Mouse (Mus musculus) megakaryocyte, embryonic 14.5 days (primary cell): ENCODE results near the gene Nrxn1. TPM values are rescaled to one million over a fixed set of nuclear protein-coding genes. Genes with fewer than 3 reads are reported as not detected.

Source experiments
- H3K27me3 ChIP-seq: replicated peaks from 2 replicates; pipeline ENCODE3; 2012; ENCODE audit warnings: inconsistent platforms
- H3K36me3 ChIP-seq: replicated peaks from 2 replicates; pipeline ENCODE3; 2012; ENCODE audit warnings: low read length, inconsistent platforms, mixed read lengths
- H3K4me1 ChIP-seq: 2 replicates; pipeline ENCODE4 v1.6.1; 2012; ENCODE audit warnings: inconsistent platforms
- H3K4me3 ChIP-seq: replicated peaks from 2 replicates; pipeline ENCODE3; 2012; ENCODE audit warnings: moderate library complexity, mild to moderate bottlenecking, inconsistent platforms
- H3K9me3 ChIP-seq: 2 replicates; pipeline ENCODE4 v1.6.1; 2012; ENCODE audit warnings: inconsistent platforms
- FLI1 ChIP-seq: IDR thresholded peaks from 2 replicates; pipeline ENCODE4 v1.6.1; 2012; ENCODE audit warnings: low read length, inconsistent platforms, mixed read lengths
- GATA1 ChIP-seq: IDR thresholded peaks from 3 replicates; pipeline ENCODE4 v1.6.1; 2012; ENCODE audit warnings: mixed read lengths, low read length, inconsistent platforms, borderline replicate concordance
- polyA plus RNA-seq: library from polyadenylated mRNA; stranded (reverse); fragments of >175 nt; gene quantifications from 2 replicates; pipeline ENCODE4 v1.2.3, GENCODE M21; 2012; ENCODE audit warnings: low replicate concordance; ENCODE audit not compliant: insufficient read depth

Nrxn1 gene
- polyA plus RNA-seq, 1 experiment, result not detected

- TF ChIP-seq FLI1 (no peak), GATA1 (no peak)
- Histone ChIP-seq H3K4me1 (no peaks in the 10 kb centered on the region), H3K4me3 (peak overlapping the region; percentile 44), H3K27me3 (no peaks in the 10 kb centered on the region), H3K36me3 (no peaks in the 10 kb centered on the region), H3K9me3 (peaks cover 9% of the 10 kb centered on the region; the same call in 1 of the 2 replicates)
Observed at GRCm38 (mm10) chr17:90088314-90088650, 1004.6 kb downstream of the Nrxn1 start.

- Histone ChIP-seq H3K4me1 (no peaks in the 10 kb centered on the region), H3K27me3 (no peaks in the 10 kb centered on the region), H3K36me3 (no peaks in the 10 kb centered on the region), H3K4me3 (peak overlapping the region; percentile 44), H3K9me3 (peaks cover 9% of the 10 kb centered on the region; the same call in 1 of the 2 replicates)
- no peak for TF ChIP-seq FLI1
- TF ChIP-seq GATA1, result no peak
Observed at GRCm38 (mm10) chr17:90087616-90088313, 1005.1 kb downstream of the Nrxn1 start.

- H3K36me3 ChIP-seq, result no peaks in the 10 kb centered on the region
- H3K9me3 ChIP-seq, result peaks cover 9% of the 10 kb centered on the region; the same call in 1 of the 2 replicates
- no peaks in the 10 kb centered on the region for H3K4me1 ChIP-seq
- no peak overlapping the region for H3K4me3 ChIP-seq
- no peak for TF ChIP-seq FLI1
- TF ChIP-seq GATA1, result no peak
- no peaks in the 10 kb centered on the region for H3K27me3 ChIP-seq
Observed at GRCm38 (mm10) chr17:90086826-90087225, 1006.0 kb downstream of the Nrxn1 start.

DNA sequence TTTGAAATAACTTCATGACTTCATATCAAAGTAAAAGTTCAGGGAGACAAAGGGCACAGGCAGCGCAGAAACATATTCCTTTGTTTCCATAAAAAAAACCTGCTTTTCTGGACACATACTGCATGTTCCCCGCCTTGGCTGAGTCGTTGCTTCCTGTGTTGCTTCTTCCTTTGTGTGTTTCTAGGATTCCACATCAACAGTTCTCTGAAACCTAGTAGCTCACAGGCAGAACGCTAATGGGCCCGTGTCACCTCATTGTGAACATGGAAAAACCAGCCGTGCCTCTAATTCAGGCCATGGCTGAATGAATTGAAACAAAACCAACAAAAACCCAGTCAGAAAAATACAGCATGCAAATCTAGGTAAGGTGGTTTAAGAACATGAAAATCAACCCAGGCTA lies 1013.9 kb downstream of the Nrxn1 start:
- no peaks in the 10 kb centered on the region for H3K27me3 ChIP-seq
- H3K4me3 ChIP-seq, result no peak overlapping the region
- H3K36me3 ChIP-seq, result no peaks in the 10 kb centered on the region
- no peaks in the 10 kb centered on the region for H3K4me1 ChIP-seq
- H3K9me3 ChIP-seq, result no peaks in the 10 kb centered on the region
- TF ChIP-seq FLI1, result no peak
- TF ChIP-seq GATA1, result no peak

DNA sequence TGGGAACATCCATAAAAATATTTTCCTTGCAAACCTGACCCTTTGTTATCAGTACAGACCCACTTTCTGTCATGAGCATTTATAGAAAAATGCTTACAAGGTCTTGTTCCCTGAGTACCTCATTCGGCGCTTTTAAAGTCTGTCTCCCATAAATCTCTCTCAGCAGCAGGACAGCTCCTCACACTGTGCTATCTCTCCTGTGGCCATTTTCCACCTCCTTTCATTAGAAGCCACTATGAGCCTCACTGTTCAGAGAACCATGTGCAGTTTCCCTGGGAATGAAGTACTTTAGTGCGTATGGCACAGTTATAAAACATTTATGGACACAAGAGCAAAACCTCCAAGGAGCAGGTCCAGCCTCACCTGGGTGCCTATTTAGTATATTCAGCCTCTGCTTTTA lies 1014.4 kb downstream of the Nrxn1 start:
- H3K36me3 ChIP-seq, result no peaks in the 10 kb centered on the region

DNA sequence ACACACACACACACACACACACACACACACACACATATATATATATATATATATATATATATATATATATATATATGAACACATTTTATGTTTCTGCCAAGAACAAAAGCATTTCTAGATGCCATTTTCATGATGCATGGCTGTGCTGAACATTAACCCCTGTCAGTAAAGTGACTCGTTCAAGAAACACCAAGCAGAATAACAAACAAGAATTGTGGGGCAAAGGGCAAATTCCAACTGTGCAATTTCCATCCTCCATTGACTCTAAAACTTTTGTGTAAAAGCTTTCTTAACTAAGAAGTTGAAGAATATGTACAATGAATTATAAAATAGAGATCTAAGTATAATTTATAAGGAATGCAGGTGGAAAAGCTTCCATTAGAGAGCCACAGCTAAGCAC lies 1030.0 kb downstream of the Nrxn1 start:
- no peak for TF ChIP-seq FLI1
- no peak for TF ChIP-seq GATA1
- Histone ChIP-seq H3K36me3 (no peaks in the 10 kb centered on the region), H3K4me3 (no peak overlapping the region), H3K4me1 (no peaks in the 10 kb centered on the region), H3K27me3 (no peaks in the 10 kb centered on the region), H3K9me3 (no peaks in the 10 kb centered on the region)

More for the DNA sequence above, 1014.4 kb downstream of the Nrxn1 start:
- no peaks in the 10 kb centered on the region for H3K4me1 ChIP-seq
- no peaks in the 10 kb centered on the region for H3K9me3 ChIP-seq
- no peaks in the 10 kb centered on the region for H3K27me3 ChIP-seq
- no peak overlapping the region for H3K4me3 ChIP-seq
- TF ChIP-seq FLI1, result no peak
- no peak for TF ChIP-seq GATA1

DNA sequence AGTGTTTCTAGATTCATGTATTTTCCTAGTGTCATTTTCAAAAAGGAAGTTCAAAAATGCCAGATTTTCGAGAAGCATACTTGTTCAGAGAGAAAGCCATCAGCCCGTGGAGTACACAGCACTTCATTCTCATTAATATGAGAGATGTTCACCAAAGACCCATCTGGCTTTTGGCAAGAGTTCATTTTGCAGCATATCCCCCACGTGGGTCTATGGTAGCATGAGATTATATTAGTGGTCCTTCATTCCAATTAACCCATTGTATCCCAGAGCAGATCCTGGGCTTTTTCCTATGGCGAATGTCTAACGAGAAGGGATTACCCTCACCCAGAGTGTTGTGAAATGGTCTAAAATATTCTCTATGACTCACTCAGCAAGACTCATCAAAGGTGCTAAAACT lies 1032.0 kb downstream of the Nrxn1 start:
- TF ChIP-seq GATA1 (no peak), FLI1 (no peak)
- H3K4me1 ChIP-seq, result no peaks in the 10 kb centered on the region

GRCm38 (mm10) chr17:90060168-90060567 lies 1032.7 kb downstream of the Nrxn1 start:
- no peaks in the 10 kb centered on the region for H3K9me3 ChIP-seq
- no peak for TF ChIP-seq GATA1
- TF ChIP-seq FLI1, result no peak
- no peaks in the 10 kb centered on the region for H3K4me1 ChIP-seq
- H3K27me3 ChIP-seq, result no peaks in the 10 kb centered on the region
- H3K4me3 ChIP-seq, result no peak overlapping the region
- H3K36me3 ChIP-seq, result no peaks in the 10 kb centered on the region

More for the DNA sequence above, 1032.0 kb downstream of the Nrxn1 start:
- Histone ChIP-seq H3K9me3 (no peaks in the 10 kb centered on the region), H3K27me3 (no peaks in the 10 kb centered on the region), H3K36me3 (no peaks in the 10 kb centered on the region), H3K4me3 (no peak overlapping the region)

DNA sequence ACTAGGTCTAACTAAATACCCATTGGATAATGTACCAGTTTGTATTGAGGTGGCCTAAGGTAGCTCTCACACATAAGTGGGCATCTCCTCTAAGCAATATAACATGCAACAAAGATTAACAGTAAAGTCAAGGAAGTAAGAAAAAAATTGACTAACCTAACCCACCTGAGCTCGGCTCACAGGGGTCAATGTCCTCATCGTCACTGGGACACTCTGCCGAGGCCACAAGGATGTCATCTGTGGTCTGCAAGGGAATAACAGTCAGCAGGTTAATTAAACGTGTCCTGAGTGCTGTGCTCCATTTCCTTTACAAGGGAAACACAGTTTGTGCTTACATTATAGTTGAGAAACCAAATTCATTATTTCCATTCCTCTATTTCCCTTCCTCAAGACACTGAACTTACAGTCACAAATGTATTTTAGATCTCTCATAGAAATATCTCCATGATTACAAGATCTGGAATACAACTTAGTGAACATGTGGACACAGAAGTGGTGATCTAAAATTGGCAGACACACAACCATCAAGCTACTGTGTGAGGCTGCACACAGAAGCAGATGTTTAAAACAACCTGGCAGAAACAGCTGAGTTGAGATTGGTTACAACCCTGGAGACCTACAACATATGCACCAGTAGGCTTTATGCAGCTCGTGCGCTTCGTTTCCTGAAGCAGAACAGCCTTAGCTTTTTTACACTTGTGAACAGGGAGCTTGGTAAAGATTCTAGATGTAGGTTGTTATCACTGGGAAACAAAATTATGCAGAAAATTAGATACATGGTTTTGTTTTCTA lies 1033.4 kb downstream of the Nrxn1 start:
- Histone ChIP-seq H3K4me3 (no peak overlapping the region), H3K4me1 (no peaks in the 10 kb centered on the region), H3K9me3 (no peaks in the 10 kb centered on the region), H3K36me3 (no peaks in the 10 kb centered on the region), H3K27me3 (no peaks in the 10 kb centered on the region)
- TF ChIP-seq FLI1 (no peak), GATA1 (no peak)

GRCm38 (mm10) chr17:90054312-90054711 lies 1038.6 kb downstream of the Nrxn1 start:
- TF ChIP-seq GATA1 (no peak), FLI1 (no peak)
- Histone ChIP-seq H3K36me3 (no peaks in the 10 kb centered on the region), H3K27me3 (no peaks in the 10 kb centered on the region), H3K4me1 (no peaks in the 10 kb centered on the region), H3K4me3 (no peak overlapping the region), H3K9me3 (no peaks in the 10 kb centered on the region)
